Mouse (Mus musculus) midbrain, postnatal 0 days (tissue): Measurements from ENCODE around the gene Gm20388. TPM values are rescaled to one million over a fixed set of nuclear protein-coding genes. Genes with fewer than 3 reads are reported as not detected.
A peak's percentile ranks its signal among the peaks of the same experiment; 100 is the strongest.

Experiments used
- ATAC-seq: fragments of 200-750 bp; cut with Nextera tagmentation; 2 replicates; pipeline ENCODE4 v1.8.0; 2017; ENCODE audit warnings: moderate number of reproducible peaks, mild to moderate bottlenecking, moderate TSS enrichment, moderate library complexity; ENCODE audit not compliant: low FRiP score
- DNase-seq: peaks from one replicate; pipeline ENCODE4 v3.0.0-alpha.2; 2015; ENCODE audit warnings: low spot score
- H3K27ac ChIP-seq: fragments of 300-500 bp; sonication (generic); 2 replicates; pipeline ENCODE4 v1.5.1; 2014; ENCODE audit warnings: low read depth, mild to moderate bottlenecking, low read length, mixed read lengths
- H3K27me3 ChIP-seq: fragments of 300-500 bp; sonication (generic); 2 replicates; pipeline ENCODE4 v1.6.1; 2014; ENCODE audit warnings: low read length, control low read depth, mixed read lengths; ENCODE audit not compliant: insufficient read depth
- H3K36me3 ChIP-seq: fragments of 300-500 bp; sonication (generic); 2 replicates; pipeline ENCODE4 v1.6.1; 2014; ENCODE audit warnings: low read length, control low read depth, mixed read lengths; ENCODE audit not compliant: insufficient read depth
- H3K4me1 ChIP-seq: fragments of 300-500 bp; sonication (generic); 2 replicates; pipeline ENCODE4 v1.6.1; 2014; ENCODE audit warnings: mild to moderate bottlenecking, control low read depth, antibody characterized with exemption, low read length, mixed read lengths; ENCODE audit not compliant: insufficient read depth
- H3K4me2 ChIP-seq: fragments of 300-500 bp; sonication (generic); 2 replicates; pipeline ENCODE4 v1.6.1; 2014; ENCODE audit warnings: low read depth, mild to moderate bottlenecking, low read length, mixed read lengths; ENCODE audit not compliant: poor library complexity, severe bottlenecking
- H3K4me3 ChIP-seq: fragments of 300-500 bp; sonication (generic); 2 replicates; pipeline ENCODE4 v1.5.1; 2014; ENCODE audit warnings: low read depth, mild to moderate bottlenecking, low read length, moderate library complexity
- H3K9ac ChIP-seq: fragments of 300-500 bp; sonication (generic); replicated peaks from 2 replicates; pipeline ENCODE4 v1.6.1; 2014; ENCODE audit warnings: mild to moderate bottlenecking, low read length, moderate library complexity, mixed read lengths; ENCODE audit not compliant: poor library complexity, severe bottlenecking
- H3K9me3 ChIP-seq: fragments of 300-500 bp; sonication (generic); 2 replicates; pipeline ENCODE4 v1.6.1; 2016; ENCODE audit warnings: low read length, control low read depth
- CTCF ChIP-seq: IDR thresholded peaks from 2 replicates; pipeline ENCODE4 v1.5.1; 2016; ENCODE audit warnings: antibody characterized with exemption, mild to moderate bottlenecking
- WGBS: fragments of 180-500 bp; shearing (Covaris S2); extraction: QIAGEN DNeasy Blood & Tissue Kit; methylation state at CpG from one replicate; pipeline ENCODE4 v1.1.7; 2014; 5-methylcytosine and 5-hydroxymethylcytosine counted together
- polyA plus RNA-seq: library from polyadenylated mRNA; unstranded; fragments of >200 nt; fragmentation: Nextera tagmentation; extraction: Ambion mirVana; gene quantifications from 2 replicates; pipeline ENCODE4 v1.2.1, GENCODE M21; 2015
- total RNA-seq: library from RNA; depleted of rRNA; stranded (reverse); fragments of >200 nt; gene quantifications from 2 replicates; pipeline ENCODE4 v1.2.3, GENCODE M21; 2014

Gene Gm20388
- total and polyA plus RNA-seq, 2 experiments from 2014 or later = 74.2 TPM; not detected in 1

DNA sequence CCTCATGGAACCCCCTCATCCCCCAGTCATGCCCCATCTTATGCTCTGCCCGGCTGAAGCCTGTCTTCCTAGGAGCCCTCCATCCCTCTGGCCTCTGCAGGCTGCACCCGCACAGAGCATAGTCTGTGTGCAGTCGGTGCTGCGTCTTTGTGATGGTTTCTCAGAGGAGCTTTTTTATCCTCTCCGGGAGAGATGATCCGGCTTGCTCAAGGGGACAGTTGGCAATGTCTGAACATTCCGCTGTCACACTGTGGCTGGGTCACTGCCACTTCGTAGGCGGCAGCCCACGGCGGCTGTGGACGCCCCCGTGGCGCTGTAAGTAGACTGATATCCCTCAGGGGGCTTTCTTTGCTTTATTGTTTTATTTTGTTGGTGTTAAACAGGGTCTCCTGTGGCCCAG lies 500.4 kb downstream of the Gm20388 start:
- ATAC-seq (no peak), DNase-seq (peak; percentile 48)
- no peak overlapping the region for H3K4me2 ChIP-seq
- peaks cover 26% of the 10 kb centered on the region for H3K4me1 ChIP-seq
- no peak for TF ChIP-seq CTCF
- 23% methylated on average over 14 of the region's 14 CpGs for WGBS
- no peaks in the 10 kb centered on the region for H3K36me3 ChIP-seq
- no peak overlapping the region for H3K27ac ChIP-seq
- no peaks in the 10 kb centered on the region for H3K27me3 ChIP-seq
- no peaks in the 10 kb centered on the region for H3K9me3 ChIP-seq
- no peak overlapping the region for H3K4me3 ChIP-seq
- no peak overlapping the region; the same call in 1 of the 2 replicates for H3K9ac ChIP-seq

DNA sequence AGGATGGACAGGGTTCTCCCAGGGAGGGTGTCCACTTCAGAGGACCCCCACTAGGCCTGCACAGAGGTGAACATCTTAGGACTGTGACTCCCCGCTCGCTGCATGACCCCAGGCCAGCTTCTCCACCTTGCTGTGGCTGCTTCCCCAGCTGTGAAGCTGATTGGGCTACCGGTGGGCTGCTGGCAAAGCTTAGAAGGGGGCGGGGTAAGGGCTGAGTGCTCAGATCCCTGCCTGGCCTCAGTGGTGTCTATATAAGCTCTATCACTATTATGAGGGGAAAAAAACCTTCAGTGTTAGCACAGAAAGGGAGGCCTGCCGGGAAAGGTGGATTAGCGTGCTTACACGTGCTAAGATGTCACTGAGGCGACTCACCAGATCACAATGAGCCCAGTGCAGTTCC lies 501.2 kb downstream of the Gm20388 start:
- no peak overlapping the region for H3K27ac ChIP-seq

DNA sequence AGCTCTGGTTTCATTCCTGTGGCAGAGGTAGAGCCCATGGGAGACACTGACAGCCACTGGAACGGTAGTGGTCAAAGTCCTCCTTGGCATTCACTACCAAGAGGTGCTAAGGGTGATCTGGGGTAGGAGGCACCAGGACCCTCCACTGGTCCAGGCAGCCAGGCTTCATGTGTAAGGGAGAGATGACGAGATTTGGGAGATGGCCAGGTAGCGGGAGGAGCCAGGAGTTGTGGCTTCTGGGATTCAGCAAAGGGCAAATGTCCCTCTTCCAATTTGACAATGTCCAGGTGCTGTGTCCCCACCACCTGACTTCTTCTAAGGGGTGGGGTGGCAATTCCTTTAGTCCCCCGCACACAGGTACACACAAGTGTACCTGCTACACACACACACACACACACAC lies 501.7 kb downstream of the Gm20388 start:
- 88% methylated on average over 4 of the region's 4 CpGs for WGBS
- ATAC-seq (no peak), DNase-seq (no peak)
- Histone ChIP-seq H3K27me3 (no peaks in the 10 kb centered on the region), H3K9ac (no peak overlapping the region; the same call in 1 of the 2 replicates), H3K9me3 (no peaks in the 10 kb centered on the region), H3K27ac (no peak overlapping the region), H3K4me2 (no peak overlapping the region), H3K36me3 (no peaks in the 10 kb centered on the region), H3K4me1 (peaks cover 34% of the 10 kb centered on the region), H3K4me3 (no peak overlapping the region)
- no peak for TF ChIP-seq CTCF

More for the DNA sequence above, 501.2 kb downstream of the Gm20388 start:
- no peak overlapping the region for H3K4me2 ChIP-seq
- no peak for ATAC-seq
- no peaks in the 10 kb centered on the region for H3K36me3 ChIP-seq
- H3K4me1 ChIP-seq = peaks cover 32% of the 10 kb centered on the region
- H3K27me3 ChIP-seq = no peaks in the 10 kb centered on the region
- H3K4me3 ChIP-seq = no peak overlapping the region
- TF ChIP-seq CTCF = no peak
- DNase-seq = no peak
- no peaks in the 10 kb centered on the region for H3K9me3 ChIP-seq
- WGBS = 35% methylated on average over 8 of the region's 8 CpGs
- H3K9ac ChIP-seq = no peak overlapping the region; the same call in 1 of the 2 replicates

DNA sequence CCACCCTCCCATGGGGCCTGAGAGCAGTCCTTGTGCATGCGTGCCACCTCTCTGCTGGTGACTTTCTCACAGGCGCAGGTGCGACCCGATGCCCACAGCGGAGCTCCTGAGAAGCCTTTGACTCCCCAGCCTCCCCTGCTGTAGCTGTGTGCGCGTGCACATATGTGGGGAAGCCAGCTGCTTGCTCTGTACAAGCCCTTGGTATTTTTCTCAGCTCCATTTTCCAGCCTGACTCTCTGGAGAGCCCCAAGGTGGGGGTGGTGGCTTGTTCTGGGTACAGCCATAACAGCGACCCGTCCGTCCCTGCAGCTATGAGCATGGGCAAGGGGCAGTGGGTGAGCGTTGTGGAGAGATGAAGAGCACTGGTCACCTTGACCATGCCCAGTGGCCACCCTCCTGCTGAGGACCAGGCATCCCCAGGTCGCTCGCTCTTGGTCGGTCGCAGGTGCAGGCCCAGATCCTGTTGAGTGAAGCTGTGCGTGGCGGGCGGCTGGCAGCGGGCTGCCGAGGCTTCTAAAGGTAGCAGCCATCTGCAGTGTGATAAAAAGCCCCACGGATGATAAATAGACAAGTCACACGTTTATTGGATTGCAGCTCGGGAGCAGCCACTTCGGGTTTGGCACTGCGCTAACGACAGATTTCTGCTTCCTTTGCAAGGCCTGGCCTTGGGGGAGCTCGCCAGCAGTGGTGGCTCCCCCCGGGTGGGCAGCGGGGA lies 502.4 kb downstream of the Gm20388 start:
- Histone ChIP-seq H3K4me2 (no peak overlapping the region), H3K4me3 (no peak overlapping the region), H3K36me3 (no peaks in the 10 kb centered on the region), H3K4me1 (peaks cover 34% of the 10 kb centered on the region), H3K27ac (no peak overlapping the region), H3K9ac (no peak overlapping the region), H3K9me3 (no peaks in the 10 kb centered on the region), H3K27me3 (no peaks in the 10 kb centered on the region)
- peak; percentile 55 for DNase-seq
- no peak for TF ChIP-seq CTCF
- WGBS = 51% methylated on average over 29 of the region's 29 CpGs
- no peak for ATAC-seq

DNA sequence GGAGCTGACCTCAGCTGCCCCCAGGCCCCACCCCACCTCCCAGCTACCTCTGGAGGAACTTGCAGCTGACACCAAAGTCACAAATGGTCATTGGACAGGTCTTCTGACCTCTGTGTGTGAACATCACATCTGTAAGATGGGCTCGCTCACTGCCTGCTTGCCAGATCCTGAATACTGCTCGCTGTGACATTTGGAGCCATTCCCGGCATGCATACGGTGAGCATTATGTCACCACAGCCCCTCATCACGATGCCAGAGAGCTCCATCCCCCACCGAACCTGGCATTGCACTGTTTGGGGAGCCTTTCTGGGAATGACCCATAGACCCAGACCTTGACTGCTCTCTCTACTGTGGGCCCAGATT lies 503.0 kb downstream of the Gm20388 start:
- Histone ChIP-seq H3K9me3 (no peaks in the 10 kb centered on the region), H3K36me3 (no peaks in the 10 kb centered on the region), H3K9ac (no peak overlapping the region), H3K4me2 (no peak overlapping the region), H3K27ac (no peak overlapping the region), H3K4me1 (peaks cover 34% of the 10 kb centered on the region), H3K4me3 (no peak overlapping the region), H3K27me3 (no peaks in the 10 kb centered on the region)
- ATAC-seq (no peak), DNase-seq (no peak)
- WGBS = 72% methylated on average over 6 of the region's 6 CpGs
- no peak for TF ChIP-seq CTCF

DNA sequence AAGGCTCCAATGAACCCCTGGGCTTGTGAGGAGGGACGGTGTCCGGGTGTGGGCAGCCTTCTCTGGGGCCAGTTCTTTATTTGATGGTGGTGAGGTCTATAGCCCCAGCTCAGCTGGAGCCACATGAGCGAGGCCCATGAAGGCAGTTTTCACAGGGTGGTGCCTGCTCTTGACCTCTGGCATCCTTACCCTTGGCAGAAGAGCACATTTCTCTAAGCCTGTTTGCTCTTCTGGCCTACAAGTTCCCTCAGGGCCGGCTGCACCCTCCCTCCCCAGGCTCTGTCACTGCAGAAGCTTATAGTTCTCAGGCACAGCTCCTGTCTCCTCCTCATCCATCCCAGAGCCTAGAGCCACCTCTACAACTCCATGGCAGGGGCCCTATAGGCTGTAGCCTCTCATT lies 503.6 kb downstream of the Gm20388 start:
- Histone ChIP-seq H3K4me1 (peaks cover 34% of the 10 kb centered on the region), H3K4me2 (no peak overlapping the region), H3K9me3 (no peaks in the 10 kb centered on the region), H3K27ac (no peak overlapping the region), H3K27me3 (no peaks in the 10 kb centered on the region), H3K36me3 (no peaks in the 10 kb centered on the region), H3K9ac (no peak overlapping the region), H3K4me3 (no peak overlapping the region)
- 84% methylated on average over 4 of the region's 4 CpGs for WGBS
- no peak for TF ChIP-seq CTCF
- no peak for ATAC-seq
- no peak for DNase-seq
